Mouse (Mus musculus): ENCODE measurements around the gene Sh3gl2. TPM values are rescaled to one million over a fixed set of nuclear protein-coding genes. Genes with fewer than 3 reads are reported as not detected.

Sh3gl2 gene
- total and polyA plus RNA-seq, 3 experiments: not detected

GRCm38 (mm10) chr4:85529852-85530251, 324.9 kb downstream of the Sh3gl2 start:
- no peaks in the 10 kb centered on the region for H3K4me1 ChIP-seq (ENCODE audit: control insufficient read depth in 1 of 2, insufficient read depth in 2 of 2)
- in situ Hi-C loops (cut with MboI; ENCODE audit: low pct_ligation_motif_present, low pct_unique_long_range_greater_than_20kb, low sequenced_read_pairs): no loop called here

GRCm38 (mm10) chr4:85539677-85540076, 334.8 kb downstream of the Sh3gl2 start:
- Histone ChIP-seq H3K27ac (ENCODE audit: insufficient read depth, low read depth) (no peak overlapping the region), H3K79me2 (replicated peaks; ENCODE audit: control insufficient read depth, extremely low read depth, insufficient read depth, poor library complexity, severe bottlenecking) (no peaks in the 10 kb centered on the region), H3K4me2 (ENCODE audit: insufficient read depth, low read depth, poor library complexity, severe bottlenecking) (no peak overlapping the region), H3K4me1 (ENCODE audit: control insufficient read depth in 1 of 2, insufficient read depth in 2 of 2) (no peaks in the 10 kb centered on the region), H3K27me3 (replicated peaks) (no peaks in the 10 kb centered on the region), H3K36me3 (replicated peaks in 1 of 2; ENCODE audit: control insufficient read depth in 1 of 2, insufficient read depth in 1 of 2, low read length in 1 of 2) (no peaks in the 10 kb centered on the region), H3K4me3 (replicated peaks in 1 of 3; ENCODE audit: low read depth in 2 of 3, low read length in 2 of 3, poor library complexity in 1 of 3) (no peak overlapping the region), H3K9me3 (replicated peaks; ENCODE audit: low read length) (peaks cover 46% of the 10 kb centered on the region), H3K9ac (ENCODE audit: insufficient read depth, low read depth) (no peak overlapping the region)
- dilution Hi-C loops (cut with MboI; ENCODE audit: extremely low pct_ligation_motif_present, extremely low pct_unique_long_range_greater_than_20kb, low sequenced_read_pairs): no loop called here
- in situ Hi-C loops (cut with MboI; ENCODE audit: low pct_ligation_motif_present, low pct_unique_long_range_greater_than_20kb, low sequenced_read_pairs): no loop called here
- DNase-seq (ENCODE audit: extremely low read depth): no peak
- no peak for TF ChIP-seq SIN3A (IDR thresholded peaks at IDR 0.05; ENCODE audit: low read length)
- TF ChIP-seq HCFC1 (IDR thresholded peaks at IDR 0.05; ENCODE audit: low read depth, low read length): no peak
- no peak for TF ChIP-seq NRF1 (IDR thresholded peaks at IDR 0.05; ENCODE audit: low read depth, low read length)
- TF ChIP-seq ELF1 (IDR thresholded peaks at IDR 0.05; ENCODE audit: low read depth, low read length): no peak

More at GRCm38 (mm10) chr4:85529852-85530251, 324.9 kb downstream of the Sh3gl2 start:
- H3K4me2 ChIP-seq (ENCODE audit: insufficient read depth, low read depth, poor library complexity, severe bottlenecking): no peak overlapping the region
- no peaks in the 10 kb centered on the region for H3K79me2 ChIP-seq (replicated peaks; ENCODE audit: control insufficient read depth, extremely low read depth, insufficient read depth, poor library complexity, severe bottlenecking)
- no peak for DNase-seq (ENCODE audit: extremely low read depth)
- peaks cover 53% of the 10 kb centered on the region for H3K9me3 ChIP-seq (replicated peaks; ENCODE audit: low read length)
- dilution Hi-C loops (cut with MboI; ENCODE audit: extremely low pct_ligation_motif_present, extremely low pct_unique_long_range_greater_than_20kb, low sequenced_read_pairs): no loop called here
- H3K27me3 ChIP-seq (replicated peaks): no peaks in the 10 kb centered on the region
- H3K36me3 ChIP-seq (replicated peaks in 1 of 2; ENCODE audit: control insufficient read depth in 1 of 2, insufficient read depth in 1 of 2, low read length in 1 of 2): no peaks in the 10 kb centered on the region
- no peak overlapping the region for H3K4me3 ChIP-seq (replicated peaks in 1 of 3; ENCODE audit: low read depth in 2 of 3, low read length in 2 of 3, poor library complexity in 1 of 3)
- H3K27ac ChIP-seq (ENCODE audit: insufficient read depth, low read depth): no peak overlapping the region
- H3K9ac ChIP-seq (ENCODE audit: insufficient read depth, low read depth): no peak overlapping the region
- no peak for TF ChIP-seq MYC (IDR thresholded peaks at IDR 0.05; ENCODE audit: low read depth, low read length)
- TF ChIP-seq CHD2 (IDR thresholded peaks at IDR 0.05; ENCODE audit: low read length): no peak
- TF ChIP-seq TBP (conservative IDR thresholded peaks at IDR 0.05; ENCODE audit: low read depth, low read length): no peak
- no peak for TF ChIP-seq ZNF384 (IDR thresholded peaks at IDR 0.05; ENCODE audit: low read depth, low read length)
- no peak for TF ChIP-seq UBTF (IDR thresholded peaks at IDR 0.05; ENCODE audit: low read depth, low read length)
- no peak for TF ChIP-seq SMC3 (IDR thresholded peaks at IDR 0.05; ENCODE audit: low read depth, low read length)
- TF ChIP-seq USF1 (IDR thresholded peaks at IDR 0.05; ENCODE audit: low read depth, low read length): no peak
- no peak for TF ChIP-seq JUN (IDR thresholded peaks at IDR 0.05; ENCODE audit: insufficient read depth, low read depth, low read length)
- no peak for TF ChIP-seq ZC3H11A (IDR thresholded peaks at IDR 0.05; ENCODE audit: low read depth, low read length)
- TF ChIP-seq HCFC1 (IDR thresholded peaks at IDR 0.05; ENCODE audit: low read depth, low read length): no peak
- no peak for TF ChIP-seq EP300 (IDR thresholded peaks at IDR 0.05; ENCODE audit: low read length)
- TF ChIP-seq POLR2AphosphoS2 (IDR thresholded peaks at IDR 0.05; ENCODE audit: low read depth, low read length): no peak
- TF ChIP-seq NELFE (IDR thresholded peaks at IDR 0.05; ENCODE audit: low read depth, low read length): no peak
- TF ChIP-seq CTCF (conservative IDR thresholded peaks at IDR 0.05 in 1 of 2, IDR thresholded peaks at IDR 0.05 in 1 of 2; ENCODE audit: low read depth in 2 of 2, low read length in 2 of 2): no peak
- no peak for TF ChIP-seq CHD1 (IDR thresholded peaks at IDR 0.05; ENCODE audit: low read depth, low read length)
- no peak for TF ChIP-seq RCOR1 (conservative IDR thresholded peaks at IDR 0.05; ENCODE audit: low read depth, low read length)
- no peak for TF ChIP-seq SIN3A (IDR thresholded peaks at IDR 0.05; ENCODE audit: low read length)
